Mouse (Mus musculus) olfactory bulb, adult 2 months (tissue): Measurements from ENCODE around the gene Morn1.

Source experiments
- CTCF ChIP-seq: fragments of 200-500 bp; IDR thresholded peaks from 2 replicates; pipeline ENCODE4 v1.5.1; 2012; ENCODE audit warnings: low read depth, mild to moderate bottlenecking, low read length, moderate library complexity; ENCODE audit not compliant: insufficient read depth
- POLR2A ChIP-seq: fragments of 200-500 bp; IDR thresholded peaks from 2 replicates; pipeline ENCODE4 v1.6.1; 2012; ENCODE audit warnings: mild to moderate bottlenecking, low read depth, low read length, moderate library complexity; ENCODE audit not compliant: insufficient read depth

DNA sequence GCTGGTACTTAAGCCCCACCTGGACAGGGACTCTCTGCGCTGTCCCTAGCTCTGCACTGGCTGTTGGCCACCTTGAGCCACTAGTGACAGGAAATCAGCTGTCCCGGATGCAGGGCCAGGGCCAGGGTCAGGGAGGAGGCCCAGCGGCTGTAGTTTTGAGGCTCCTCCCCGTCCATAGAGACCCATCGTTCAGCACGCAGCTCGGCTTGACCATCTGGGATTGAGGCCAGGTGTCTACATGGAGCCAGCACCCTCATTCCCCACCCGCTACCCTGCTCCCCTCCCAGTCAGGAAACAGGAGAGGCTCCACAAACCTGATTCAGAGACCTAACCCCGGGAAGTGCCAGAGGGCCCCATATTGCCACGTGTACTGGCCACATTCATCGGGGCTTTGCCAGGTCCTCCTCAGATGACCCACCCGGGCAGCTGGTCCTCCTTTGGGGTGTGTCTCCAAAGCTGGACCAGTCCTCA lies 54.5 kb downstream of the Morn1 start:
- TF ChIP-seq CTCF (no peak), POLR2A (no peak)
